Mouse (Mus musculus) stomach, embryonic 16.5 days (tissue): ENCODE measurements around the gene Gcc1. TPM values are rescaled to one million over a fixed set of nuclear protein-coding genes. Genes with fewer than 3 reads are reported as not detected.
A peak's percentile ranks its signal among the peaks of the same experiment; 100 is the strongest.

ENCODE experiments used
- ATAC-seq: fragments of 200-750 bp; cut with Nextera tagmentation; 2 replicates; pipeline ENCODE4 v1.8.0; 2017; ENCODE audit warnings: moderate number of reproducible peaks, moderate TSS enrichment; ENCODE audit not compliant: insufficient read depth, low FRiP score
- H3K27ac ChIP-seq: fragments of 300-500 bp; sonication (generic); 2 replicates; pipeline ENCODE4 v1.5.1; 2014; ENCODE audit warnings: low read length
- H3K27me3 ChIP-seq: fragments of 300-500 bp; sonication (generic); 2 replicates; pipeline ENCODE4 v1.6.1; 2014; ENCODE audit warnings: low read length, control low read depth, mixed read lengths; ENCODE audit not compliant: control insufficient read depth, insufficient read depth
- H3K36me3 ChIP-seq: fragments of 300-500 bp; sonication (generic); 2 replicates; pipeline ENCODE4 v1.6.1; 2014; ENCODE audit warnings: low read length; ENCODE audit not compliant: control insufficient read depth, insufficient read depth
- H3K4me1 ChIP-seq: fragments of 300-500 bp; sonication (generic); 2 replicates; pipeline ENCODE4 v1.6.1; 2014; ENCODE audit warnings: low read length, control low read depth, mixed read lengths; ENCODE audit not compliant: control insufficient read depth, insufficient read depth
- H3K4me2 ChIP-seq: fragments of 300-500 bp; sonication (generic); 2 replicates; pipeline ENCODE4 v1.6.1; 2014; ENCODE audit warnings: low read depth, low read length, mixed read lengths
- H3K4me3 ChIP-seq: fragments of 300-500 bp; sonication (generic); replicated peaks from 2 replicates; pipeline ENCODE4 v1.5.1; 2014; ENCODE audit warnings: mild to moderate bottlenecking, low read length
- H3K9ac ChIP-seq: fragments of 300-500 bp; sonication (generic); 2 replicates; pipeline ENCODE4 v1.6.1; 2014; ENCODE audit warnings: low read length
- H3K9me3 ChIP-seq: fragments of 300-500 bp; sonication (generic); replicated peaks from 2 replicates; pipeline ENCODE4 v1.6.1; 2016; ENCODE audit warnings: low read length, control low read depth; ENCODE audit not compliant: control insufficient read depth
- WGBS: fragments of 180-500 bp; shearing (Covaris S2); extraction: QIAGEN DNeasy Blood & Tissue Kit; methylation state at CpG from one replicate; pipeline ENCODE4 v1.1.7; 2014; 5-methylcytosine and 5-hydroxymethylcytosine counted together
- polyA plus RNA-seq: library from polyadenylated mRNA; unstranded; fragments of >200 nt; fragmentation: Nextera tagmentation; extraction: Ambion mirVana; gene quantifications from 2 replicates; pipeline ENCODE4 v1.2.1, GENCODE M21; 2015

Gene Gcc1
- polyA plus RNA-seq, 1 experiment from 2014 or later: 10.0 TPM

GRCm38 (mm10) chr6:28450977-28451376 is 22.8 kb upstream of the Gcc1 start:
- Histone ChIP-seq H3K9ac (no peak overlapping the region), H3K27me3 (peaks cover 28% of the 10 kb centered on the region), H3K36me3 (no peaks in the 10 kb centered on the region), H3K4me1 (no peaks in the 10 kb centered on the region), H3K4me3 (no peak overlapping the region), H3K4me2 (no peak overlapping the region), H3K27ac (no peak overlapping the region), H3K9me3 (no peaks in the 10 kb centered on the region)
- WGBS: under 1% methylated on average over 12 of the region's 12 CpGs
- no peak for ATAC-seq

GRCm38 (mm10) chr6:28450481-28450880 is 22.3 kb upstream of the Gcc1 start:
- 14% methylated on average over 5 of the region's 5 CpGs for WGBS
- Histone ChIP-seq H3K27ac (no peak overlapping the region), H3K27me3 (peaks cover 28% of the 10 kb centered on the region), H3K9ac (no peak overlapping the region), H3K4me2 (no peak overlapping the region), H3K4me1 (no peaks in the 10 kb centered on the region), H3K4me3 (no peak overlapping the region), H3K9me3 (no peaks in the 10 kb centered on the region), H3K36me3 (no peaks in the 10 kb centered on the region)
- ATAC-seq: no peak

GRCm38 (mm10) chr6:28449253-28449652 is 21.1 kb upstream of the Gcc1 start, which contains the start of gene Pax4:
Gene Pax4, minus strand, starts transcription at chr6:28449353.
- 89% methylated on average over 2 of the region's 2 CpGs for WGBS
- no peak within 1 kb of the TSS for H3K9ac ChIP-seq
- no peaks in the 10 kb centered on the region for H3K4me1 ChIP-seq
- ATAC-seq: no peak
- no peaks in the 10 kb centered on the region for H3K9me3 ChIP-seq
- H3K4me3 ChIP-seq: no peak within 1 kb of the TSS
- H3K4me2 ChIP-seq: no peak within 1 kb of the TSS
- H3K27ac ChIP-seq: no peak within 1 kb of the TSS
- H3K36me3 ChIP-seq: no peaks in the 10 kb centered on the region
- peaks cover 28% of the 10 kb centered on the region for H3K27me3 ChIP-seq

- peaks cover 28% of the 10 kb centered on the region for H3K27me3 ChIP-seq
- no peak overlapping the region for H3K4me3 ChIP-seq
- H3K9ac ChIP-seq: no peak overlapping the region
- no peak overlapping the region for H3K4me2 ChIP-seq
- no peak overlapping the region for H3K27ac ChIP-seq
- H3K9me3 ChIP-seq: no peaks in the 10 kb centered on the region
- no peaks in the 10 kb centered on the region for H3K36me3 ChIP-seq
- no peaks in the 10 kb centered on the region for H3K4me1 ChIP-seq
- 85% methylated on average over 7 of the region's 7 CpGs for WGBS
- no peak for ATAC-seq
These were observed 19.7 kb upstream of the Gcc1 start for GRCm38 (mm10) chr6:28447937-28448336.

GRCm38 (mm10) chr6:28431538-28431855 is 3.3 kb upstream of the Gcc1 start:
- H3K9me3 ChIP-seq: no peaks in the 10 kb centered on the region
- 54% methylated on average over 6 of the region's 6 CpGs for WGBS
- peak; percentile 25; the same call in 1 of the 2 replicates for ATAC-seq

GRCm38 (mm10) chr6:28430795-28431537 is 2.8 kb upstream of the Gcc1 start:
- Histone ChIP-seq H3K9me3 (no peaks in the 10 kb centered on the region), H3K36me3 (peaks cover 6% of the 10 kb centered on the region; the same call in 1 of the 2 replicates), H3K4me3 (no peak overlapping the region), H3K4me2 (no peak overlapping the region), H3K9ac (no peak overlapping the region), H3K4me1 (no peaks in the 10 kb centered on the region), H3K27ac (no peak overlapping the region), H3K27me3 (no peaks in the 10 kb centered on the region)
- 68% methylated on average over 10 of the region's 10 CpGs for WGBS
- peak; percentile 37; the same call in 1 of the 2 replicates for ATAC-seq

More at GRCm38 (mm10) chr6:28431538-28431855, 3.3 kb upstream of the Gcc1 start:
- Histone ChIP-seq H3K36me3 (0 out of 2 replicates have a peak, but pooled peaks cover 6% of the 10 kb centered on the region), H3K4me1 (no peaks in the 10 kb centered on the region), H3K27me3 (no peaks in the 10 kb centered on the region), H3K4me3 (no peak overlapping the region), H3K9ac (no peak overlapping the region), H3K4me2 (no peak overlapping the region), H3K27ac (no peak overlapping the region)

- no peaks in the 10 kb centered on the region for H3K27me3 ChIP-seq
- H3K9ac ChIP-seq: no peak overlapping the region
- peaks cover under 1% of the 10 kb centered on the region; the same call in 1 of the 2 replicates for H3K4me1 ChIP-seq
- ATAC-seq: no peak
- no peak overlapping the region for H3K27ac ChIP-seq
- H3K36me3 ChIP-seq: peaks cover 6% of the 10 kb centered on the region; the same call in 1 of the 2 replicates
- no peaks in the 10 kb centered on the region for H3K9me3 ChIP-seq
- H3K4me3 ChIP-seq: no peak overlapping the region
- WGBS: 86% methylated on average over 11 of the region's 11 CpGs
- H3K4me2 ChIP-seq: no peak overlapping the region
These were observed 1.7 kb upstream of the Gcc1 start for GRCm38 (mm10) chr6:28429870-28430269.

- no peak for ATAC-seq
- no peak within 1 kb of the TSS for H3K4me2 ChIP-seq
- H3K4me1 ChIP-seq: peaks cover 8% of the 10 kb centered on the region; the same call in 1 of the 2 replicates
- no peak within 1 kb of the TSS for H3K9ac ChIP-seq
- peaks cover 6% of the 10 kb centered on the region; the same call in 1 of the 2 replicates for H3K36me3 ChIP-seq
- 80% methylated on average over 3 of the region's 3 CpGs for WGBS
- no peak within 1 kb of the TSS for H3K4me3 ChIP-seq
- H3K27me3 ChIP-seq: no peaks in the 10 kb centered on the region
- no peaks in the 10 kb centered on the region for H3K9me3 ChIP-seq
- H3K27ac ChIP-seq: no peak within 1 kb of the TSS
These were observed 922 bp downstream of the Gcc1 start, which contains the start of gene Fscn3 for GRCm38 (mm10) chr6:28427096-28427839. Gene Fscn3, plus strand, starts transcription at chr6:28427789.

GRCm38 (mm10) chr6:28425019-28425418 is 3.2 kb downstream of the Gcc1 start:
- Histone ChIP-seq H3K4me1 (peaks cover 23% of the 10 kb centered on the region), H3K4me3 (peak overlapping the region; percentile 72; the same call in 1 of the 2 replicates), H3K27ac (no peak overlapping the region), H3K36me3 (peaks cover 6% of the 10 kb centered on the region; the same call in 1 of the 2 replicates), H3K9ac (peak overlapping the region; percentile 13; the same call in 1 of the 2 replicates), H3K27me3 (no peaks in the 10 kb centered on the region), H3K9me3 (no peaks in the 10 kb centered on the region), H3K4me2 (peak overlapping the region; percentile 70)
- ATAC-seq: no peak
- WGBS: 81% methylated on average over 6 of the region's 6 CpGs
